Mouse (Mus musculus) heart, embryonic 10.5 days (tissue): ENCODE data around the gene Olfr183. TPM values are rescaled to one million over a fixed set of nuclear protein-coding genes. Genes with fewer than 3 reads are reported as not detected.
"Not testable (repeated sequence)": the region's sequence is repeated elsewhere in the genome, so short reads cannot be mapped to it uniquely, and the experiment has no call there.

ENCODE experiments used
- DNase-seq: peaks from one replicate; pipeline ENCODE4 v3.0.0-alpha.2; 2017; ENCODE audit warnings: low spot score
- H3K27ac ChIP-seq: fragments of 300-500 bp; sonication (generic); 2 replicates; pipeline ENCODE4 v1.5.1; 2016; ENCODE audit warnings: mild to moderate bottlenecking
- H3K27me3 ChIP-seq: fragments of 300-500 bp; sonication (generic); 2 replicates; pipeline ENCODE4 v1.6.1; 2016; ENCODE audit warnings: mild to moderate bottlenecking; ENCODE audit not compliant: poor library complexity, insufficient read depth, severe bottlenecking
- H3K36me3 ChIP-seq: fragments of 300-500 bp; sonication (generic); 2 replicates; pipeline ENCODE4 v1.6.1; 2016; ENCODE audit warnings: mild to moderate bottlenecking, moderate library complexity
- H3K4me1 ChIP-seq: fragments of 300-500 bp; sonication (generic); 2 replicates; pipeline ENCODE4 v1.6.1; 2016; ENCODE audit warnings: mild to moderate bottlenecking
- H3K4me3 ChIP-seq: fragments of 300-500 bp; sonication (generic); 2 replicates; pipeline ENCODE4 v1.5.1; 2016; ENCODE audit warnings: mild to moderate bottlenecking, moderate library complexity
- H3K9me3 ChIP-seq: fragments of 300-500 bp; sonication (generic); 2 replicates; pipeline ENCODE4 v1.6.1; 2016; ENCODE audit warnings: mild to moderate bottlenecking, moderate library complexity
- WGBS: fragments of 180-500 bp; shearing (Covaris S2); methylation state at CpG from one replicate; pipeline ENCODE4 v1.1.7; 2016; 5-methylcytosine and 5-hydroxymethylcytosine counted together
- polyA plus RNA-seq: library from polyadenylated mRNA; unstranded; fragments of >200 nt; fragmentation: Nextera tagmentation; extraction: Ambion mirVana; gene quantifications from 2 replicates; pipeline ENCODE4 v1.2.1, GENCODE M21; 2016

Gene Olfr183
- polyA plus RNA-seq: not detected in 2 replicates

DNA sequence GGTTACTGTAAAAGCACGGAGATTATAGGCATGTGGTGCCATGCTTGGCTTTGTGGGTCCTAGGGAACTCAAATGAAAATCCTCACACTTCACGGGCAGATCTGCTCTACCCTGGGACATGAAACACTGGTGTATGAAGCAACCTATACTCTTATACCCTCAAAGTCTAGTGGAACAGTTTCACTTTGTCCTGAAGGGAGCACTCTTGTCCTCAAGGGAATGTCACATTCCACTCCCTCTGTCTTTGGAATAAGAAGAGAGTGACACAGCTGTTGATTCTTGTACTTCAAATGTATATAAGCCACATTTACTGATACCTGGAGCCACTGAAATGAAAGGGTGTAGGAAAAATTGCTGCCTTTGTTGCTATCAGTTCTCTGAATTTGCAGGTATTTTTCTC lies at the start of gene Olfr183:
Gene Olfr183, plus strand, starts transcription at position 301 of the 400 bp plus-strand sequence.
- WGBS: 65% methylated on average over 2 of the region's 2 CpGs
- no peak within 1 kb of the TSS for H3K27ac ChIP-seq
- no peaks in the 10 kb centered on the region for H3K9me3 ChIP-seq
- H3K36me3 ChIP-seq: no peaks in the 10 kb centered on the region
- H3K4me1 ChIP-seq: no peaks in the 10 kb centered on the region
- H3K4me3 ChIP-seq: no peak within 1 kb of the TSS
- H3K27me3 ChIP-seq: no peaks in the 10 kb centered on the region
- no peak for DNase-seq

DNA sequence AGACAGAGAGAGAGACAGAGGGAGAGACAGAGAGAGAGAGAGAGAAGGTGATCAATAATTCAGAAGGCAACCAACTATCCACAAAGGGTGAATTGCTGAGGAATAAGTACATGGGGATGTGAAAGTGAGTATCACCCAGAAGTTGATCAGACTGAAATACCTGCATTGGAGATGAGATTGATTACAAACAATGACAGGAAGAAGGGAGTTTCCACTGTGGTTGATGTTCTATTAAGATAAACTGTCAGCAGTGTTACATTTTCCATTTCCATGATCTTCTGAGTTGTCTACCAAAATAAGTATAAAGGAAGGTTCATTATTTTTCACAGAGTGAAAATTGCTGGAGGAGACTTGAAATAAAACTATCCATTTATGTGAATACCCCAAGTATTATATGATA lies 12.0 kb downstream of the Olfr183 start:
- no peaks in the 10 kb centered on the region for H3K36me3 ChIP-seq
- no peak overlapping the region for H3K4me3 ChIP-seq
- H3K27me3 ChIP-seq: no peaks in the 10 kb centered on the region
- no peak for DNase-seq
- H3K4me1 ChIP-seq: no peaks in the 10 kb centered on the region
- no peaks in the 10 kb centered on the region for H3K9me3 ChIP-seq
- H3K27ac ChIP-seq: no peak overlapping the region

DNA sequence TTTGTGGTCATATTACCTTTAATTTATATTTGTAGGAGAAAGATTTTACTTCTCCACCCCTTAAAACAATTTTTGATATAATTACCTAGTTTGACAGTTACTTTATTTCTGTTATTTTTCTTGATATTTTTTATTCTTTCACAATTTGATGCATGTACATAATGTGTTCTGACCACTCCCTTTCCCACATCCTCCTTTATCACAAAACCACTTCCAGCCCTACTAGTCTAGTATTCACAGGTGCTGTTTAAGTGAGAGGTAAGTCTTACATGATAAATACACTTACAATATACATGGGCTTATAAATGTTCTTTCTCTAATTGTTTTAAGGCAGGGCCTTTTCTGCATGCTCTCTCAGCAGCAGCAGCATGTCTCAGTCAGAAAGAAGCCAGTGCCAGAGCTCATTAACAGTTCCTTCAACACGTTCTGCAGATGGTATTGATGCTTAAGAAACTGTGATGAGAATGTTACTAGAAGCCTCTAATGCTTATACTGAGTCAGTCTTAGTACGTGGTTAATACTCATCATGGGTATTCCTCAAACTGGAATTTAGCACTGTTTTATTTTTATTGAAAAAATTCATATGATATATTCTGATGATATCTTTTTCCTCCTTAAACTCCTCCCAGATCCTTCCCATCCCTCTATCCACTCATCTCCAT lies 18.3 kb downstream of the Olfr183 start:
- Histone ChIP-seq H3K9me3 (no peaks in the 10 kb centered on the region), H3K27ac (no peak overlapping the region), H3K4me3 (no peak overlapping the region), H3K4me1 (no peaks in the 10 kb centered on the region), H3K36me3 (no peaks in the 10 kb centered on the region), H3K27me3 (no peaks in the 10 kb centered on the region)
- no peak for DNase-seq
- WGBS: 69% methylated on average over 2 of the region's 2 CpGs

DNA sequence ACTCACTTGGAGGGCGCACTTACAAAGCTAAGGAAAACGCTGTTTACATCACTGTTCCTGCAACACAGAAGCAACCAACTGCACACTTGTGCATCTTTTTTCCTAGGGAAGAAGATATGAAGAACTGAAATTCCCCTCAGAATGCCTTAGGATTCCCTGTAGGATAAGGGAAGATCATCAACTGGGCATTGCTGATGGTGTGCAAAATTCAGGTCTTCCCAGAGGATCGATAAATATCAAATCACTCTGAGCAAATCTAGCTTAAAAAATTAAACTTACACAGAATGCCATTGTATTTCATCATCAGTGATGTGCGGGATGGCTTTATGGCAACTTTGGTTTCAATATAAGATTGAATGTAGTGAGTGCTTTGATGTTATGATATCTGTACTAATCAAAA lies 35.0 kb downstream of the Olfr183 start, which contains the start of gene Olfr186:
Gene Olfr186, minus strand, starts transcription at position 101 of the 400 bp plus-strand sequence.
- WGBS: 85% methylated on average over 4 of the region's 4 CpGs
- no peak for DNase-seq
- no peaks in the 10 kb centered on the region for H3K36me3 ChIP-seq
- no peaks in the 10 kb centered on the region for H3K27me3 ChIP-seq
- H3K4me1 ChIP-seq: no peaks in the 10 kb centered on the region
- no peak within 1 kb of the TSS for H3K27ac ChIP-seq
- H3K9me3 ChIP-seq: no peaks in the 10 kb centered on the region
- H3K4me3 ChIP-seq: no peak within 1 kb of the TSS

DNA sequence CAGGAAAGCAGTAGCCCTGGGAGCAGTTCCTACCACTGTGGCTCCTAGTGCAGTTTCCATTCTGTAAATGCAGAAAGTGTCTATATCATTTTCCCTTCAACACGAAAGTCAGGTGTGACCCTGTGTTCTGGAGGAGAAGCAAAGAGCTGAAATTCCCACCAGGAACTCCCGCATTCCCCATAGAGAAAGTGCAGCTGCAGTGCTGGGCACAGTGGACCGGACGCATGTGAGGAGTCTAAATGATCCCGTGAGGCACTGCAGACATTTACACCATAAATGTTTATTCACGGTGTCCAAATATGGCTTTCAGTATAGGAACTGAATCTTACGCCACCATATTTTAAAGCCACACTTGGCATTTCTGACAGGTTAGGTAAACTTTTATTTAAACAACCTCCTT lies 44.6 kb downstream of the Olfr183 start, which contains the start of gene Olfr187:
Gene Olfr187, minus strand, starts transcription at position 58 of the 400 bp plus-strand sequence.
- WGBS: 84% methylated on average over 7 of the region's 7 CpGs
- Histone ChIP-seq H3K36me3 (no peaks in the 10 kb centered on the region), H3K9me3 (no peaks in the 10 kb centered on the region), H3K4me3 (no peak within 1 kb of the TSS), H3K27ac (no peak within 1 kb of the TSS), H3K4me1 (no peaks in the 10 kb centered on the region), H3K27me3 (no peaks in the 10 kb centered on the region)
- no peak for DNase-seq

DNA sequence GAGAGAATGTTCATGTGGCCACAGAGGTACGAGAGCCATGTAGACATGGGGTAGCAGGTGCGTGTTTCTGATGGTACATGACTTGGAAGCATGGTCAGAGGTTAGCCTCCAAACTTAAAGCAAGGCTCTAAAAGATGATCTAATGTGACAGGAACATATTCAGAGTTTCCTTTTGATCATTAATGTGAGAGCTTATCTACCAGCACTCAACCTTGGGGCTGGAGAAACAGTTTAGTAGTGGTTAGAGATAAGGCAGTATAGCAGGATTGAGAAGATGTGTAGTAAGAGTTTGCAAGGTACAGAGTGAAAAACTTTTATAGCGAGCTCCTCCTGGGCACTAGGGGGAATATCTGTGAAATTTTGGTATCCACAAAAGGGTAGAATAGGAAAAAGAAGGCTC lies 50.7 kb downstream of the Olfr183 start:
- Histone ChIP-seq H3K27me3 (no peaks in the 10 kb centered on the region), H3K27ac (no peak overlapping the region), H3K9me3 (no peaks in the 10 kb centered on the region), H3K4me3 (no peak overlapping the region), H3K36me3 (no peaks in the 10 kb centered on the region), H3K4me1 (no peaks in the 10 kb centered on the region)
- DNase-seq: no peak
- WGBS: 78% methylated on average over 3 of the region's 3 CpGs

DNA sequence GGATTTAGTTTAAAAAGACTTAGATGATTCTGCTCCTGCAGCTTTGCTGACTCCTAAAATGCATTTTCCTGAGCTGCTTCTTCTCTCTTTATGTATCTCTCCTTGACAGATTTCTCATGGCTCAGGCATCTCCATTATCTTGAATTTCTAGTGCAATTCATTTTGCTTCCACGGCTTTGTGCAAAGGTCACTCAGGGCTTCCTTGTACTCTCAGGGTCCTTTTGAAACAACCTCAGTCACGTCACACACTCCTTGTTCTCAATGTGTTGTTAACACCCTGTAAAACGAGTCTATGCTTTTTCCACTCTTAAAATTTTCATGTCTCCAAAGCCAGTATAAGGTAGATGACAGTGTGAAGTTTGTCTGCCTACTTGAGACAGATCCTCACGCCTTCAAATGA lies 52.4 kb downstream of the Olfr183 start:
- Histone ChIP-seq H3K36me3 (no peaks in the 10 kb centered on the region), H3K27ac (no peak overlapping the region), H3K4me1 (no peaks in the 10 kb centered on the region), H3K9me3 (no peaks in the 10 kb centered on the region), H3K27me3 (no peaks in the 10 kb centered on the region), H3K4me3 (no peak overlapping the region)
- WGBS: 57% methylated on average over 4 of the region's 4 CpGs
- no peak for DNase-seq

DNA sequence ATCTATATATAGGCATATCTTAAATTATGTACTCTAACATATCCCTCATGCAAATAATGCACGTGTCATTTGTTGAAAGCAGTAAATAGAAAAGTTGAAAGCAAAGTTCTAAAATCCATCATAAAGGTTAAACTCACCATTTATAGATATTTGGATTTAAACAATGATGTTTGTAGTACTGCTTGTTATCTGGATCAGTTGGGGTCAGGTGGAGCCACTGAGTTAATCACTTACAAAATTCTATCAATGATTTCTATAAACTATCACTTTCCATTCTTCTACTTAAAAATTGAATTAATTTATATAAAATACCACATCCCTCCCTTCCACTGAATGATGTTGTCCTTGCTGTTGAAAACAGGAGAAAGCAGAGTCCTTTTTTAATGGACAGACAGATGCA lies 53.7 kb downstream of the Olfr183 start:
- WGBS: 74% methylated on average over 1 of the region's 1 CpGs

DNA sequence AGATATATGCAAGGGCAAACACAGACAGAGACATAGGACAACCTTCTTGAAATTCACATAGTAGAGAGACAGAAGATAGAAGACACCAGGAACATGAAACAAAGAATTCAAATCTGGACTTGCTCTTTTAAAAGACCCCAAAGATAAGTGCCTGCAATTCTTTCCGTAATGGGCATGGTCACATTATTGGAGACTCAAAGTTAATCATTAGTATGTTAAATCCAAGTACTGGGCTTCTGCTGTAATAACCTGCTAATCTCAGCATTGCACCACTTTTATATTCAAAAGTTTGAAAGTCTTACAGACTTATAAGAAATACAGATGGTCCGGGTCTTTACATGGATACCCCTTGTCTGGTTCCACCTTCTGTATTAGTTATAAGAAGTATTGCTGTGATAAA lies 54.1 kb downstream of the Olfr183 start:
- not testable (repeated sequence) for H3K27me3 ChIP-seq, H3K9me3 ChIP-seq, H3K36me3 ChIP-seq, DNase-seq, H3K4me3 ChIP-seq, H3K27ac ChIP-seq, H3K4me1 ChIP-seq
- WGBS: 87% methylated on average over 2 of the region's 2 CpGs

More for the DNA sequence above, 53.7 kb downstream of the Olfr183 start:
- DNase-seq: no peak
- no peak overlapping the region for H3K4me3 ChIP-seq
- no peaks in the 10 kb centered on the region for H3K9me3 ChIP-seq
- no peaks in the 10 kb centered on the region for H3K27me3 ChIP-seq
- H3K36me3 ChIP-seq: no peaks in the 10 kb centered on the region
- H3K4me1 ChIP-seq: no peaks in the 10 kb centered on the region
- H3K27ac ChIP-seq: no peak overlapping the region

Other genes with a start within 250 kb of the Olfr183 start
- gene Olfr172, start 232.2 kb upstream of the Olfr183 start, polyA plus RNA-seq: not detected in 2 replicates
- gene Olfr173, start 195.1 kb upstream of the Olfr183 start, polyA plus RNA-seq: not detected in 2 replicates
- not detected in 2 replicates for gene Olfr175-ps1, start 168.6 kb upstream of the Olfr183 start, polyA plus RNA-seq
- gene Olfr177, start 120.6 kb upstream of the Olfr183 start, polyA plus RNA-seq: not detected in 2 replicates
- gene Olfr178, start 103.3 kb upstream of the Olfr183 start, polyA plus RNA-seq: not detected in 2 replicates
- not detected in 2 replicates for gene Olfr181, start 66.6 kb upstream of the Olfr183 start, polyA plus RNA-seq
- not detected in 2 replicates for gene Olfr180, start 66.0 kb upstream of the Olfr183 start, polyA plus RNA-seq
- not detected in 2 replicates for gene Olfr186, start 34.9 kb downstream of the Olfr183 start, polyA plus RNA-seq
- not detected in 2 replicates for gene Olfr187, start 44.4 kb downstream of the Olfr183 start, polyA plus RNA-seq
- gene Olfr190, start 82.6 kb downstream of the Olfr183 start, polyA plus RNA-seq: not detected in 2 replicates
- not detected in 2 replicates for gene Olfr191, start 94.5 kb downstream of the Olfr183 start, polyA plus RNA-seq
- not detected in 2 replicates for gene Olfr193, start 116.5 kb downstream of the Olfr183 start, polyA plus RNA-seq
- not detected in 2 replicates for gene Olfr194, start 125.7 kb downstream of the Olfr183 start, polyA plus RNA-seq
- not detected in 2 replicates for gene Olfr195, start 151.7 kb downstream of the Olfr183 start, polyA plus RNA-seq
- gene Olfr196, start 175.1 kb downstream of the Olfr183 start, polyA plus RNA-seq: not detected in 2 replicates
- gene Olfr198, start 208.2 kb downstream of the Olfr183 start, polyA plus RNA-seq: not detected in 2 replicates
- gene Olfr199, start 224.4 kb downstream of the Olfr183 start, polyA plus RNA-seq: not detected in 2 replicates